In the genomic region with DNA sequence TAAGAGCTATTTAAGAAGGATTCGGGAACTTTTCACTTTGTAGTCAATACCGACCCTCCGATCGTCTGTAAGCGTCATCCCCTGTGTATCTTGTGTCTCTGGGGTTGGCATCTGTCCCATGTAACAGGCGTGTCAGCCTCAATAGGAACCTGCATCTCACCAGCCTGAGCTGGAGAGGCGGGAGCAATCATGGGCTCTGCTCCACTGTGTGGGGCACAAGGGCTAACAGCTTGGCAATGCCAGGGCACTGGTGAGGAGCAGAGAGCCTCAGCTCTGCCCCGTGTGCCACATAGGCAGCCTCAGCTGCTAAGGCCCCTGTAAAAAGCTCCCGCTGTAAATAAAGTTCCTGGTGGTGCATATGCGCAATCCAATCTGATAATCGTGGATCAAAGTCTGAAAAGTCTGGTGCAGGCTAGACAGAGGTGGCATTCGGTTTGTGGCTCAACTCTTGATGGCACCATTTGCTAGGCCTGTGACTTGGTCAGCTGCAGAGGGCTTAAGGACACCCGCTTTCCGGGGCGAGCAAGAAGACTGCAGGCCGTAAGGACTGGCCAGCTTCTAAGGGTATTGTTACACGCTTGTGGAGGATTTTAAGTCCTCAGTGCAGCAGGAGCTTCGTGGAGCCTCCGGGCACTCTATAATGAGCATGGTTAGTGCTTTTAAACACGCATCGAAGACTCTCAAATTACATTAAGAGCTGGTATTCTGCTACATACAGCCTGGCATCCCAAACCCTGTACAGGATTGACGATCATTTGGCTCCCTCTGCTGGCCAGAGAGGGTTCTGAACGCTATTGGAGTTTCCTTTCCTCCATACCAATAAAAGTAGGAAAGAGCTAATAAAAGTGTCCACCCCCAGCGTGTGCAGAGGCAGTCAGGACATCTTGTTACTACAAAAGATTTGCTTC, we compare ENCODE assay signal across 7 mouse cellular contexts. TPM values are rescaled to one million over a fixed set of nuclear protein-coding genes. Genes with fewer than 3 reads are reported as not detected.
A peak's percentile ranks its signal among the peaks of the same experiment; 100 is the strongest.
DNase-seq lines count a peak whose midpoint lies in the region; ATAC-seq and TF ChIP-seq lines count a peak whose summit lies in the region.

No protein-coding gene starts in this region.

- peak; percentile 60 for ATAC-seq in intestine, postnatal 0 days
- ATAC-seq in midbrain, embryonic 14.5 days (ENCODE audit: low FRiP score, low TSS enrichment) = peak; percentile 78; the same call in 1 of the 2 replicates

- WGBS in intestine, postnatal 0 days = 39% methylated on average over 24 of the region's 24 CpGs
- WGBS in midbrain, embryonic 14.5 days = 38% methylated on average over 24 of the region's 24 CpGs
- 58% methylated on average over 24 of the region's 24 CpGs for WGBS in spleen, adult 2 months

- no peak for TF ChIP-seq POLR2A in spleen, adult 2 months (IDR thresholded peaks at IDR 0.05; ENCODE audit: low read depth, low read length)

- no peaks in the 10 kb centered on the region for H3K36me3 ChIP-seq in intestine, postnatal 0 days (ENCODE audit: control insufficient read depth, insufficient read depth)
- H3K36me3 ChIP-seq in midbrain, embryonic 14.5 days (ENCODE audit: control insufficient read depth, insufficient read depth, low read length) = 0 out of 2 replicates have a peak, but pooled peaks cover 6% of the 10 kb centered on the region
- no peaks in the 10 kb centered on the region for H3K36me3 ChIP-seq in spleen, adult 2 months (ENCODE audit: control insufficient read depth, insufficient read depth, low read length)

- intact Hi-C loops in left cerebral cortex, postnatal 36 days (cut with DNase I) = loop anchor here (1.0 to 5.0 kb wide), 3 partner anchors 34 to 162 kb away; a partner anchor contains a TSS

- TF ChIP-seq CTCF in intestine, postnatal 0 days (IDR thresholded peaks at IDR 0.05; ENCODE audit: low read depth) = peak; percentile 93
- peak; percentile 88; the same call in 1 of the 2 replicates for TF ChIP-seq CTCF in spleen, adult 2 months (IDR thresholded peaks at IDR 0.05; ENCODE audit: extremely low read depth, insufficient read depth, insufficient read length, insufficient replicate concordance)

- H3K9ac ChIP-seq in intestine, postnatal 0 days (ENCODE audit: low read depth, low read length) = no peak overlapping the region
- peak overlapping the region; percentile 29; the same call in 1 of the 2 replicates for H3K9ac ChIP-seq in midbrain, embryonic 14.5 days (replicated peaks; ENCODE audit: low read length)

- no peaks in the 10 kb centered on the region for H3K9me3 ChIP-seq in intestine, postnatal 0 days (ENCODE audit: control insufficient read depth)
- no peaks in the 10 kb centered on the region for H3K9me3 ChIP-seq in midbrain, embryonic 14.5 days (ENCODE audit: control insufficient read depth, low read length)

- no peak overlapping the region for H3K4me3 ChIP-seq in intestine, postnatal 0 days (ENCODE audit: low read depth, low read length)
- H3K4me3 ChIP-seq in midbrain, embryonic 14.5 days (replicated peaks; ENCODE audit: low read depth, low read length) = no peak overlapping the region
- no peak overlapping the region for H3K4me3 ChIP-seq in spleen, adult 2 months (ENCODE audit: extremely low read depth, insufficient read depth, insufficient read length)

- H3K4me1 ChIP-seq in intestine, postnatal 0 days (replicated peaks; ENCODE audit: control insufficient read depth, insufficient read depth, low read length) = 0 out of 2 replicates have a peak, but pooled peaks cover 4% of the 10 kb centered on the region
- peaks cover 12% of the 10 kb centered on the region; the same call in 1 of the 2 replicates for H3K4me1 ChIP-seq in midbrain, embryonic 14.5 days (ENCODE audit: control insufficient read depth, insufficient read depth, low read length)
- H3K4me1 ChIP-seq in spleen, adult 2 months (ENCODE audit: control insufficient read depth, insufficient read depth, insufficient read length) = no peaks in the 10 kb centered on the region

- DNase-seq in adrenal gland, adult 8-10 months = peak; percentile 64
- peak; percentile 82 for DNase-seq in embryo, embryonic 11.5 days (ENCODE audit: low read depth, low spot score)
- peak; percentile 49 to 78 for DNase-seq in gastrocnemius, postnatal 4 days (ENCODE audit: low spot score in 2 of 2)
- peak; percentile 73 to 84 for DNase-seq in left cerebral cortex, postnatal 36 days (ENCODE audit: low spot score in 2 of 2)
- peak; percentile 96 for DNase-seq in midbrain, embryonic 14.5 days
- DNase-seq in spleen, adult 2 months (ENCODE audit: low read depth in 1 of 2, low spot score in 2 of 2) = peak; percentile 42 to 68

- H3K4me2 ChIP-seq in intestine, postnatal 0 days (replicated peaks; ENCODE audit: low read depth) = peak overlapping the region; percentile 35
- H3K4me2 ChIP-seq in midbrain, embryonic 14.5 days (ENCODE audit: low read length) = no peak overlapping the region

- H3K27ac ChIP-seq in intestine, postnatal 0 days (ENCODE audit: low read depth, low read length) = no peak overlapping the region
- H3K27ac ChIP-seq in midbrain, embryonic 14.5 days (replicated peaks; ENCODE audit: low read depth, low read length) = no peak overlapping the region
- H3K27ac ChIP-seq in spleen, adult 2 months (ENCODE audit: insufficient read depth, low read length) = no peak overlapping the region

- H3K27me3 ChIP-seq in intestine, postnatal 0 days (replicated peaks; ENCODE audit: control insufficient read depth, insufficient read depth, low read length) = no peaks in the 10 kb centered on the region
- H3K27me3 ChIP-seq in midbrain, embryonic 14.5 days (ENCODE audit: control insufficient read depth, insufficient read depth, low read length) = no peaks in the 10 kb centered on the region
- 0 out of 2 replicates have a peak, but pooled peaks cover 2% of the 10 kb centered on the region for H3K27me3 ChIP-seq in spleen, adult 2 months (ENCODE audit: control insufficient read depth, insufficient read depth, low read length)

RNA-seq across cellular contexts. Expression of a gene that starts 59.2 kb away (rescaled TPM):
- total RNA-seq in adrenal gland, adult 8-10 months (2022) = 100 to 1,000 TPM in 2 of 4 experiments, 10 to 100 TPM in 2; 90.2 to 151 (median 111) TPM
- total RNA-seq in gastrocnemius, postnatal 4 days (2021) = 10 to 100 TPM; 26.3 to 27.5 TPM
- 30.2 and 33.0 TPM in 2 replicates for polyA plus RNA-seq in intestine, postnatal 0 days (2015; fragmentation: Nextera tagmentation; extraction: Ambion mirVana)
- 10 to 100 TPM; 21.9 to 29.8 TPM for total RNA-seq in left cerebral cortex, postnatal 36 days (2021)
- 45.4 and 49.5 TPM in 2 replicates for polyA plus RNA-seq in midbrain, embryonic 14.5 days (2014; fragmentation: Nextera tagmentation; extraction: Ambion mirVana)
- 20.2 and 20.9 TPM in 2 replicates for polyA plus RNA-seq in spleen, adult 2 months (2012; rRNA removed)
